Mouse (Mus musculus): ENCODE results near the gene H60b.
"Not testable (repeated sequence)": the region's sequence is repeated elsewhere in the genome, so short reads cannot be mapped to it uniquely, and the experiment has no call there.

GRCm38 (mm10) chr10:22163279-22163678, 4.9 kb downstream of the H60b start:
- not testable (repeated sequence) for TF ChIP-seq CTCF (IDR thresholded peaks at IDR 0.05; ENCODE audit: extremely low read depth, insufficient read depth, insufficient read length, insufficient replicate concordance); POLR2A (IDR thresholded peaks at IDR 0.05; ENCODE audit: low read depth, low read length)

Data from spleen, adult 2 months (tissue).